Mouse (Mus musculus) ES-Bruce4 (cell line): ENCODE measurements around the gene Tbrg4. TPM values are rescaled to one million over a fixed set of nuclear protein-coding genes. Genes with fewer than 3 reads are reported as not detected.

Experiments
- H3K27ac ChIP-seq: 2 replicates; pipeline ENCODE4 v1.5.1; 2012; ENCODE audit warnings: low read length, inconsistent platforms; ENCODE audit not compliant: insufficient read depth
- H3K27me3 ChIP-seq: 2 replicates; pipeline ENCODE4 v1.6.1; 2012; ENCODE audit warnings: mild to moderate bottlenecking, low read length, inconsistent platforms; ENCODE audit not compliant: control insufficient read depth, poor library complexity, insufficient read depth, severe bottlenecking
- H3K36me3 ChIP-seq: 2 replicates; pipeline ENCODE4 v1.6.1; 2012; ENCODE audit warnings: inconsistent platforms, mild to moderate bottlenecking, low read length, moderate library complexity; ENCODE audit not compliant: control insufficient read depth, poor library complexity, insufficient read depth, severe bottlenecking
- H3K4me1 ChIP-seq: one replicate; pipeline ENCODE4 v1.8.1; 2011; ENCODE audit warnings: low read length; ENCODE audit not compliant: control insufficient read depth, insufficient read depth
- H3K4me3 ChIP-seq: 2 replicates; pipeline ENCODE4 v1.5.1; 2011; ENCODE audit warnings: low read depth, mild to moderate bottlenecking, low read length
- H3K9ac ChIP-seq: 2 replicates; pipeline ENCODE4 v1.6.1; 2012; ENCODE audit warnings: low read depth, mild to moderate bottlenecking, inconsistent platforms; ENCODE audit not compliant: poor library complexity, severe bottlenecking
- H3K9me3 ChIP-seq: replicated peaks from 2 replicates; pipeline ENCODE4 v1.6.1; 2012; ENCODE audit warnings: mild to moderate bottlenecking, low read length, inconsistent platforms; ENCODE audit not compliant: control insufficient read depth, poor library complexity, insufficient read depth, severe bottlenecking
- CTCF ChIP-seq: IDR thresholded peaks from one replicate; pipeline ENCODE4 v1.8.1; 2011; ENCODE audit warnings: low read depth, low read length
- EP300 ChIP-seq: IDR thresholded peaks from 2 replicates; pipeline ENCODE4 v1.6.1; 2011; ENCODE audit warnings: low read depth, low read length; ENCODE audit not compliant: insufficient read depth
- POLR2A ChIP-seq: IDR thresholded peaks from one replicate; pipeline ENCODE4 v1.8.1; 2011; ENCODE audit warnings: low read length; ENCODE audit not compliant: insufficient read depth
- polyA plus RNA-seq: library from polyadenylated mRNA; stranded (reverse); fragments of >200 nt; gene quantifications from 2 replicates; pipeline ENCODE4 v1.2.4, GENCODE M21; 2011; ENCODE audit warnings: low read depth; ENCODE audit not compliant: missing spikeins, insufficient read depth, insufficient read length

Gene Tbrg4
- polyA plus RNA-seq, 1 experiment: 92.5 TPM

GRCm38 (mm10) chr11:6628568-6628967 is 2.7 kb upstream of the Tbrg4 start:
- Histone ChIP-seq H3K27me3 (no peaks in the 10 kb centered on the region), H3K27ac (no peak overlapping the region), H3K36me3 (peaks cover 15% of the 10 kb centered on the region), H3K4me1 (no peaks in the 10 kb centered on the region), H3K9ac (no peak overlapping the region), H3K9me3 (no peaks in the 10 kb centered on the region), H3K4me3 (no peak overlapping the region)
- peak; percentile 88 for TF ChIP-seq CTCF
- TF ChIP-seq POLR2A: no peak
- no peak for TF ChIP-seq EP300

- no peaks in the 10 kb centered on the region for H3K27me3 ChIP-seq
- H3K27ac ChIP-seq: no peak overlapping the region
- H3K4me3 ChIP-seq: no peak overlapping the region
- peaks cover 23% of the 10 kb centered on the region for H3K36me3 ChIP-seq
- no peak overlapping the region for H3K9ac ChIP-seq
- TF ChIP-seq POLR2A (no peak), EP300 (no peak)
- H3K9me3 ChIP-seq: no peaks in the 10 kb centered on the region
- H3K4me1 ChIP-seq: no peaks in the 10 kb centered on the region
These were observed 1.9 kb upstream of the Tbrg4 start for GRCm38 (mm10) chr11:6627731-6628130.

GRCm38 (mm10) chr11:6626388-6626772 is 513 bp upstream of the Tbrg4 start:
- peak overlapping the region; percentile 37 for H3K27ac ChIP-seq
- H3K9me3 ChIP-seq: no peaks in the 10 kb centered on the region
- peak overlapping the region; percentile 77 for H3K9ac ChIP-seq
- H3K4me3 ChIP-seq: peak overlapping the region; percentile 91
- no peaks in the 10 kb centered on the region for H3K27me3 ChIP-seq
- peaks cover 34% of the 10 kb centered on the region for H3K36me3 ChIP-seq
- H3K4me1 ChIP-seq: no peaks in the 10 kb centered on the region
- no peak for TF ChIP-seq EP300
- no peak for TF ChIP-seq CTCF
- no peak for TF ChIP-seq POLR2A

GRCm38 (mm10) chr11:6624619-6625382 is 1.1 kb downstream of the Tbrg4 start:
- Histone ChIP-seq H3K9ac (peak overlapping the region; percentile 77), H3K27me3 (no peaks in the 10 kb centered on the region), H3K27ac (peak overlapping the region; percentile 72), H3K4me1 (no peaks in the 10 kb centered on the region), H3K9me3 (no peaks in the 10 kb centered on the region), H3K36me3 (peaks cover 49% of the 10 kb centered on the region), H3K4me3 (peak overlapping the region; percentile 92)
- TF ChIP-seq CTCF: no peak
- TF ChIP-seq POLR2A: no peak
- TF ChIP-seq EP300: no peak

GRCm38 (mm10) chr11:6623704-6624103 is 2.2 kb downstream of the Tbrg4 start:
- no peak for TF ChIP-seq POLR2A
- TF ChIP-seq EP300: no peak
- no peak for TF ChIP-seq CTCF
- Histone ChIP-seq H3K4me1 (no peaks in the 10 kb centered on the region), H3K27me3 (no peaks in the 10 kb centered on the region), H3K9ac (peak overlapping the region; percentile 77), H3K27ac (no peak overlapping the region), H3K9me3 (no peaks in the 10 kb centered on the region), H3K36me3 (peaks cover 60% of the 10 kb centered on the region), H3K4me3 (peak overlapping the region; percentile 92)

- Histone ChIP-seq H3K9me3 (no peaks in the 10 kb centered on the region), H3K4me3 (no peak overlapping the region), H3K27me3 (no peaks in the 10 kb centered on the region), H3K36me3 (peaks cover 82% of the 10 kb centered on the region), H3K9ac (no peak overlapping the region), H3K4me1 (no peaks in the 10 kb centered on the region), H3K27ac (no peak overlapping the region)
- no peak for TF ChIP-seq POLR2A
- no peak for TF ChIP-seq CTCF
- no peak for TF ChIP-seq EP300
These were observed 10.3 kb downstream of the Tbrg4 start for GRCm38 (mm10) chr11:6615250-6616205.
